Mouse (Mus musculus): ENCODE results near the gene Gm17545. TPM values are rescaled to one million over a fixed set of nuclear protein-coding genes. Genes with fewer than 3 reads are reported as not detected.
A peak's percentile ranks its signal among the peaks of the same experiment; 100 is the strongest.
"Not testable (repeated sequence)": the region's sequence is repeated elsewhere in the genome, so short reads cannot be mapped to it uniquely, and the experiment has no call there.

Gm17545 gene
- not detected in 2 replicates for polyA plus RNA-seq (2015; fragmentation: Nextera tagmentation; extraction: Ambion mirVana)

DNA sequence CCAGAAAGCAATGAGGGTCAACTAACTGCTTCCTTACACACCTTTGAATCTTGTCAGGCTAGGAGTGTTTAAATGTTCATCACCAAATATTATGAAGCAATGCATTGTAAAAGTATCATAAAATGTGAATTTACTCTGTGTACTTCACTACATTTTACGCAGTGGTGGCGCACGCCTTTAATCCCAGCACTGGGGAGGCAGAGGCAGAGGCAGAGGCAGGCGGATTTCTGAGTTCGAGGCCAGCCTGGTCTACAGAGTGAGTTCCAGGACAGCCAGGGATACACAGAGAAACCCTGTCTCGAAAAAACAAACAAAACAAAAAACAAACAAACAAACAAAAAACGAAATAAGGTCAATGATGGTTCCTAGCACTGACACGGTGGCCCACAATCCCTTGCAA, at the start of gene Gm17545:
TSS of gene Gm17545 (plus strand) at position 301 of the 400 bp plus-strand sequence.
- not testable (repeated sequence) for H3K27me3 ChIP-seq (ENCODE audit: control insufficient read depth, insufficient read depth, low read length); H3K9ac ChIP-seq (ENCODE audit: low read length); H3K27ac ChIP-seq (replicated peaks); H3K4me1 ChIP-seq (replicated peaks; ENCODE audit: control insufficient read depth, insufficient read depth); ATAC-seq (ENCODE audit: low FRiP score, low TSS enrichment); H3K9me3 ChIP-seq (ENCODE audit: control insufficient read depth, low read length); H3K4me2 ChIP-seq (replicated peaks; ENCODE audit: low read depth); DNase-seq (ENCODE audit: low spot score); H3K4me3 ChIP-seq (ENCODE audit: low read depth, low read length)
- WGBS, result 87% methylated on average over 8 of the region's 8 CpGs
- peaks cover 31% of the 10 kb centered on the region for H3K36me3 ChIP-seq (ENCODE audit: control insufficient read depth, insufficient read depth, low read length)

DNA sequence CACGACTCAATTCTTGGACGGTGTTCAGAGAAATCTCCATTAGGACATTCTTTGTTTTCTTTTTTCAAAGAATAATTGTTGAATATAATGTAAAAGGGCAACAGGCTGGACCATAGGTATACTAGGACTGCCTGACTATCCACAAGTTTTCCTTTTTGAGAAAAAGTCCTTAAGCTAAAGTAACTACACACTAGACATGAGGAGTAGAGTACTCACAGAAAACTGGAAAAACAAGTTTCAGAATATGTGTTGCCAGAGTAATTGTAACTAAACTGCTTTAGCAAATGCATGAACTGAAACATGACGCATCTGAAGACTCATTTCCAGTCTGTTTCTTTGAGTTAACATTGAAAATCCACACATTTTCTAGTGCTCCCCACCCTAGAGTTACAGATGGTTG, 48.7 kb upstream of the Gm17545 start:
- H3K4me2 ChIP-seq (replicated peaks; ENCODE audit: low read depth), result no peak overlapping the region
- ATAC-seq (ENCODE audit: low FRiP score, low TSS enrichment), result no peak
- H3K9me3 ChIP-seq (ENCODE audit: control insufficient read depth, low read length), result no peaks in the 10 kb centered on the region
- TF ChIP-seq CTCF (IDR thresholded peaks at IDR 0.05; ENCODE audit: low read depth), result no peak
- TF ChIP-seq EP300 (optimal IDR thresholded peaks at IDR 0.05), result no peak
- DNase-seq (ENCODE audit: low spot score), result no peak
- H3K27ac ChIP-seq (replicated peaks), result no peak overlapping the region
- H3K9ac ChIP-seq (ENCODE audit: low read length), result no peak overlapping the region
- 42% methylated on average over 3 of the region's 3 CpGs for WGBS
- no peaks in the 10 kb centered on the region for H3K4me1 ChIP-seq (replicated peaks; ENCODE audit: control insufficient read depth, insufficient read depth)
- no peaks in the 10 kb centered on the region for H3K27me3 ChIP-seq (ENCODE audit: control insufficient read depth, insufficient read depth, low read length)
- no peaks in the 10 kb centered on the region for H3K36me3 ChIP-seq (ENCODE audit: control insufficient read depth, insufficient read depth, low read length)
- H3K4me3 ChIP-seq (ENCODE audit: low read depth, low read length), result no peak overlapping the region

DNA sequence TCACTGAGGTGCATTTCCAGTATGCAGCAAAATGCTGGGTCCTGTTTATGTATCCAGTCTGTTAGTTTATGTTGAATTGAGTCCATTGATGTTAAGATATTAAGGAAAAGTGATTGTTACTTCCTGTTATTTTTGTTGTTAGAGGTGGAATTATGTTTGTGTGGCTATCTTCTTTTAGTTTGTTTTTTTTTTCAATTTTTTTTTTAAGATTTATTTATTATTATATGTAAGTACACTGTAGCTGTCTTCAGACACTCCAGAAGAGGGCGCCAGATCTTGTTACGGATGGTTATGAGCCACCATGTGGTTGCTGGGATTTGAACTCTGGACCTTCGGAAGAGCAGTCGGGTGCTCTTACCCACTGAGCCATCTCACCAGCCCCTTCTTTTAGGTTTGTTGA, 46.5 kb upstream of the Gm17545 start:
- 83% methylated on average over 1 of the region's 4 CpGs for WGBS
- not testable (repeated sequence) for H3K27ac ChIP-seq (replicated peaks); DNase-seq (ENCODE audit: low spot score); ATAC-seq (ENCODE audit: low FRiP score, low TSS enrichment); H3K36me3 ChIP-seq (ENCODE audit: control insufficient read depth, insufficient read depth, low read length); H3K27me3 ChIP-seq (ENCODE audit: control insufficient read depth, insufficient read depth, low read length); H3K9me3 ChIP-seq (ENCODE audit: control insufficient read depth, low read length); H3K4me1 ChIP-seq (replicated peaks; ENCODE audit: control insufficient read depth, insufficient read depth); H3K4me2 ChIP-seq (replicated peaks; ENCODE audit: low read depth); H3K4me3 ChIP-seq (ENCODE audit: low read depth, low read length); H3K9ac ChIP-seq (ENCODE audit: low read length)
- TF ChIP-seq CTCF (IDR thresholded peaks at IDR 0.05; ENCODE audit: low read depth), result 0 out of 2 replicates have a peak, but pooled peaks have one; percentile 2

DNA sequence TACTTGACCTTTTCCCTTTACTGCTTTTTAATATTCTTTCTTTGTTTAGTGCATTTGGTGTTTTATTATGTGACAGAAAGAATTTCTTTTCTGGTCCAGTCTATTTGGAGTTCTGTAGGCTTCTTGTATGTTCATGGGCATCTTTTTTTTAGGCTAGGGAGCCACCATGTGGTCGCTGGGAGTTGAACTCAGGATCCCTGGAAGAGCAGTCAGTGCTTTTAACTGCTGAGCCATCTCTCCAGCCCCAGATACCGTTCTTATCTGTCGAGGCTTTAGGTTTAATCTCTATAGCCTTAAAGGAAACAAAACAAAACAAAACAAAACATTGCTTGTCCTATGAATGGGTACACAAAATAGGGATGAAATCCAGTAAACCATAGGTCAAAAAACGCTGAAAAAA, 45.7 kb upstream of the Gm17545 start:
- peak; percentile 63 for TF ChIP-seq CTCF (IDR thresholded peaks at IDR 0.05; ENCODE audit: low read depth)
- 20% methylated on average over 4 of the region's 4 CpGs for WGBS
- not testable (repeated sequence) for H3K27ac ChIP-seq (replicated peaks); H3K36me3 ChIP-seq (ENCODE audit: control insufficient read depth, insufficient read depth, low read length); H3K4me3 ChIP-seq (ENCODE audit: low read depth, low read length); ATAC-seq (ENCODE audit: low FRiP score, low TSS enrichment); H3K9me3 ChIP-seq (ENCODE audit: control insufficient read depth, low read length); H3K4me1 ChIP-seq (replicated peaks; ENCODE audit: control insufficient read depth, insufficient read depth); H3K27me3 ChIP-seq (ENCODE audit: control insufficient read depth, insufficient read depth, low read length); H3K9ac ChIP-seq (ENCODE audit: low read length); H3K4me2 ChIP-seq (replicated peaks; ENCODE audit: low read depth)
- DNase-seq (ENCODE audit: low spot score), result peak; percentile 22

DNA sequence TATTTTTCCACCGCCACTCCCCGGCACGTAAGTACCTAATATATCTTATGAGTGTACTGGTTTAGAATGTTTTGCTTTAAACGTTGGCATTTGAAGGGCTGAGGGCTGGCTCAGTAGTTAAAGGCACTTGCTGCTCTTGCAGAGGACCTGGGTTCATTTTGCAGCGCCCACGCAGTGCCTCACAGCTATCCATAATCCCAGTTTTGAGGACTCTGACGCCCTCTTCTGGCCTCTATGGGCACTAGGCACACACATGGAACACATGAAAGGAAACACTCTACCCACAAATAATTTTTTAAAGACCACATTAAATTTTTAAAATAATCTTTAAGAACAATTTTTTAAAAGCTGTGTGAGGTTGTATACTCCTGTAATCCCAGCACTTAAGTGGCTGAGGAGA, 44.6 kb upstream of the Gm17545 start:
- TF ChIP-seq CTCF (IDR thresholded peaks at IDR 0.05; ENCODE audit: low read depth), result no peak
- TF ChIP-seq EP300 (optimal IDR thresholded peaks at IDR 0.05), result no peak
- no peaks in the 10 kb centered on the region for H3K4me1 ChIP-seq (replicated peaks; ENCODE audit: control insufficient read depth, insufficient read depth)
- H3K9ac ChIP-seq (ENCODE audit: low read length), result no peak overlapping the region
- no peaks in the 10 kb centered on the region for H3K36me3 ChIP-seq (ENCODE audit: control insufficient read depth, insufficient read depth, low read length)
- ATAC-seq (ENCODE audit: low FRiP score, low TSS enrichment) (no peak), DNase-seq (ENCODE audit: low spot score) (no peak)
- H3K9me3 ChIP-seq (ENCODE audit: control insufficient read depth, low read length), result no peaks in the 10 kb centered on the region
- H3K4me2 ChIP-seq (replicated peaks; ENCODE audit: low read depth), result no peak overlapping the region
- H3K4me3 ChIP-seq (ENCODE audit: low read depth, low read length), result no peak overlapping the region
- 56% methylated on average over 7 of the region's 7 CpGs for WGBS
- H3K27ac ChIP-seq (replicated peaks), result no peak overlapping the region
- no peaks in the 10 kb centered on the region for H3K27me3 ChIP-seq (ENCODE audit: control insufficient read depth, insufficient read depth, low read length)

DNA sequence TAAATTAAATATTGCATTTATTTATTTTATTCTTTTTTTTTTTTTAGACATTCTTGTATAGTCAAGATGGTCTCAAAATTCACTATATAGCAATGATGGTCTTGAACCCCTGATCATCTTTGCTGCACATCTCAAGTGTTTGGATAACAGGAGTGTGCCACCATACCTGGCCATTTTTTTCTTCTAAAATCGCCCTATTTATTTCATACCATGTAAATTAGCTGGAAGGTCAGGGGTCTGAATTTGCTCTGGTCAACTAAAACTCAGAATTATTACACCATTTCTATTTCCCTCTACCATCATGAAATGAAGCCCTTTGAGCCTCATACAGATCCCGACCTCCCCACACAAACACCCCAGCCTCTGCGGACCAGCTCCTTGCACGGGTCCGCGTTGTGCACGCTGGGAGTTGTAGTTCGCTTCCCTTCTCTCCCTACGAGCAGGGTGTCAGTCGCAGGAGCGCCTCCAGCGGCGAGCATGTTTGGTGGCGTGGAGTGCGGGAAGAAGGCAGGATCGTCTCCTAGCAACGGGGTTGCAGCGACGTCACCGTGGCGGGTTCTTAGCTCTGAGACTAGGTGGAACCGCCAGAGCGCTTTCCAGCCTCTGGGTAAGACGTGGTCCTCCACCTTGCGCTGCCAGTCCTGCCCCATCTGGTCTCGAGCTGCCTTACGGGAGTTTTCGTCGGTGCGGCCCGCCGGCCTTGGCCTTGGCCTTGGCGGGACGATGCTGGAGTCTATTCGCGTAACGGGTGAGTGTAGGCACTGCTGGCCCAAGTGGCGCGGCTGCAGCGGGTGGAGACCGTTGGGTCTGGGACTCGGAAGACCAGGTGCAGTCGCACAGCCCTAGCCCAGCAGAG, 42.9 kb upstream of the Gm17545 start, which contains the start of gene 9530077C05Rik:
TSS of gene 9530077C05Rik (plus strand) at position 512 of the 856 bp plus-strand sequence.
- Histone ChIP-seq H3K27me3 (ENCODE audit: control insufficient read depth, insufficient read depth, low read length) (no peaks in the 10 kb centered on the region), H3K36me3 (ENCODE audit: control insufficient read depth, insufficient read depth, low read length) (no peaks in the 10 kb centered on the region), H3K9ac (ENCODE audit: low read length) (peak within 1 kb of the TSS; percentile 63), H3K4me2 (replicated peaks; ENCODE audit: low read depth) (peak within 1 kb of the TSS; percentile 77), H3K27ac (replicated peaks) (no peak within 1 kb of the TSS), H3K4me3 (ENCODE audit: low read depth, low read length) (peak within 1 kb of the TSS; percentile 50), H3K4me1 (replicated peaks; ENCODE audit: control insufficient read depth, insufficient read depth) (no peaks in the 10 kb centered on the region), H3K9me3 (ENCODE audit: control insufficient read depth, low read length) (no peaks in the 10 kb centered on the region)
- peak; percentile 96 for DNase-seq (ENCODE audit: low spot score)
- peak; percentile 98 for ATAC-seq (ENCODE audit: low FRiP score, low TSS enrichment)
- 1% methylated on average over 43 of the region's 43 CpGs for WGBS
- TF ChIP-seq EP300 (optimal IDR thresholded peaks at IDR 0.05) (no peak), CTCF (IDR thresholded peaks at IDR 0.05; ENCODE audit: low read depth) (peak; percentile 98)
